Mouse (Mus musculus): ENCODE measurements around the gene Exoc2. TPM values are rescaled to one million over a fixed set of nuclear protein-coding genes. Genes with fewer than 3 reads are reported as not detected.

The Exoc2 gene
- total and polyA plus RNA-seq, 2 experiments from 2014 or later = 13.3 to 15.8 TPM

- no peak for TF ChIP-seq CTCF (IDR thresholded peaks at IDR 0.05; ENCODE audit: low read depth)
- no peak for TF ChIP-seq EP300 (IDR thresholded peaks at IDR 0.05; ENCODE audit: low read depth)
- H3K9me3 ChIP-seq (replicated peaks; ENCODE audit: control insufficient read depth, low read length) = no peaks in the 10 kb centered on the region
- H3K4me1 ChIP-seq (ENCODE audit: control insufficient read depth, insufficient read depth) = no peaks in the 10 kb centered on the region
- H3K27ac ChIP-seq (ENCODE audit: low read depth) = no peak overlapping the region
- H3K9ac ChIP-seq (replicated peaks; ENCODE audit: low read depth, low read length) = no peak overlapping the region
- ATAC-seq (ENCODE audit: insufficient read depth, low read depth) = no peak
- H3K27me3 ChIP-seq (ENCODE audit: control insufficient read depth, insufficient read depth, low read length) = no peaks in the 10 kb centered on the region
- no peak for DNase-seq (ENCODE audit: low spot score)
- WGBS = 73% methylated on average over 1 of the region's 1 CpGs
- peaks cover 37% of the 10 kb centered on the region for H3K36me3 ChIP-seq (replicated peaks; ENCODE audit: control insufficient read depth, insufficient read depth, low read length)
- no peak overlapping the region for H3K4me3 ChIP-seq (ENCODE audit: low read depth, low read length)
- no peak overlapping the region for H3K4me2 ChIP-seq (ENCODE audit: low read depth, low read length)
Measured at GRCm38 (mm10) chr13:30879871-30880270, 94.0 kb downstream of the Exoc2 start.

DNA sequence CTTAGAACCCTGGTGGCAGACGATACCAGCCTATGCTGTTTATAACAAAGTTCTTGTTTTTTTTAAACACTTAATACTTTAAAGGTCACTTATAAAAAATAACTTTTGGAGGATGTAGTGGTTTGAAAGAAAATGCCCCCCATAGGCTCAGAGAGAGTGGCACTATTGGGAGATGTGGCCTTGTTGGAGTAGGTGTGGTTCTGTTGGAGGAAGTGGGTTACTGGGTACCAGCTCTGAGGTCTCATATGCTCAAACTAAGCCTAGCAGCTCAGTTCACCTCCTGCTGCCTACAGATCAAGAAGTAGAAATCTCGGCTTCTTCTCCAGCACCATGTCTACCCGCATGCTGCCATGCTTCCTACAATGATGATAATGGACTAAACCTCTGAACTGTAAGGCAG is 98.1 kb downstream of the Exoc2 start:
- H3K9me3 ChIP-seq (replicated peaks; ENCODE audit: control insufficient read depth, low read length) = no peaks in the 10 kb centered on the region

DNA sequence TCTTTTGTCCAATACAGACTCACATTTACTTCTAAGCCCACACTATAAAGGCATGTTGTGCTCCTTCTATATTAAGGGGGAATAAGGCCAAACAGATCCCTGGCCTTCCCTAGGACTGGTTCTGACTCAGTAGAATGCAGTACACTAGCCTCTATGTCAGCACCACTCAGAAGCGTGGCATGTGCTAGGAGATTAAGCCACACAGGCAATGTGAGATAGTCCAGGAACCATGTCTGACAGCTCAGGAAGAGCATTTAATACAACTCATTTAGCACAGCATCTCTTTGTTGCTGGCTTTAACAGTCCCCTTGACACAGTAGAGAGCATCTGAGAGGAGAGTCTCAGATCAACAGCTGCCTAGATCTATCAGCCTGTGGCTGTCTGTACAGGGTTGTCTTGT is 100.4 kb downstream of the Exoc2 start:
- H3K4me2 ChIP-seq (ENCODE audit: low read depth, low read length) = no peak overlapping the region
- WGBS = 43% methylated on average over 1 of the region's 1 CpGs
- no peak for TF ChIP-seq CTCF (IDR thresholded peaks at IDR 0.05; ENCODE audit: low read depth)
- no peak for TF ChIP-seq EP300 (IDR thresholded peaks at IDR 0.05; ENCODE audit: low read depth)
- DNase-seq (ENCODE audit: low spot score) (peak; percentile 13), ATAC-seq (ENCODE audit: insufficient read depth, low read depth) (peak; percentile 39; the same call in 1 of the 2 replicates)
- no peak overlapping the region for H3K9ac ChIP-seq (replicated peaks; ENCODE audit: low read depth, low read length)
- no peaks in the 10 kb centered on the region for H3K9me3 ChIP-seq (replicated peaks; ENCODE audit: control insufficient read depth, low read length)
- no peak overlapping the region for H3K4me3 ChIP-seq (ENCODE audit: low read depth, low read length)
- H3K4me1 ChIP-seq (ENCODE audit: control insufficient read depth, insufficient read depth) = no peaks in the 10 kb centered on the region
- H3K36me3 ChIP-seq (replicated peaks; ENCODE audit: control insufficient read depth, insufficient read depth, low read length) = peaks cover 49% of the 10 kb centered on the region
- H3K27me3 ChIP-seq (ENCODE audit: control insufficient read depth, insufficient read depth, low read length) = no peaks in the 10 kb centered on the region
- no peak overlapping the region for H3K27ac ChIP-seq (ENCODE audit: low read depth)

More for the DNA sequence above, 98.1 kb downstream of the Exoc2 start:
- Histone ChIP-seq H3K27ac (ENCODE audit: low read depth) (no peak overlapping the region), H3K9ac (replicated peaks; ENCODE audit: low read depth, low read length) (no peak overlapping the region), H3K4me3 (ENCODE audit: low read depth, low read length) (no peak overlapping the region), H3K27me3 (ENCODE audit: control insufficient read depth, insufficient read depth, low read length) (no peaks in the 10 kb centered on the region), H3K4me2 (ENCODE audit: low read depth, low read length) (no peak overlapping the region), H3K4me1 (ENCODE audit: control insufficient read depth, insufficient read depth) (no peaks in the 10 kb centered on the region), H3K36me3 (replicated peaks; ENCODE audit: control insufficient read depth, insufficient read depth, low read length) (peaks cover 40% of the 10 kb centered on the region)
- DNase-seq (ENCODE audit: low spot score) = no peak
- TF ChIP-seq CTCF (IDR thresholded peaks at IDR 0.05; ENCODE audit: low read depth) (no peak), EP300 (IDR thresholded peaks at IDR 0.05; ENCODE audit: low read depth) (no peak)
- no peak for ATAC-seq (ENCODE audit: insufficient read depth, low read depth)
- WGBS = 86% methylated on average over 3 of the region's 3 CpGs

GRCm38 (mm10) chr13:30865486-30865885 is 108.4 kb downstream of the Exoc2 start:
- no peaks in the 10 kb centered on the region for H3K4me1 ChIP-seq (ENCODE audit: control insufficient read depth, insufficient read depth)
- H3K4me2 ChIP-seq (ENCODE audit: low read depth, low read length) = no peak overlapping the region
- no peak overlapping the region for H3K4me3 ChIP-seq (ENCODE audit: low read depth, low read length)
- H3K9ac ChIP-seq (replicated peaks; ENCODE audit: low read depth, low read length) = no peak overlapping the region
- TF ChIP-seq EP300 (IDR thresholded peaks at IDR 0.05; ENCODE audit: low read depth) (no peak), CTCF (IDR thresholded peaks at IDR 0.05; ENCODE audit: low read depth) (no peak)
- no peaks in the 10 kb centered on the region for H3K9me3 ChIP-seq (replicated peaks; ENCODE audit: control insufficient read depth, low read length)
- H3K27me3 ChIP-seq (ENCODE audit: control insufficient read depth, insufficient read depth, low read length) = no peaks in the 10 kb centered on the region
- ATAC-seq (ENCODE audit: insufficient read depth, low read depth) (no peak), DNase-seq (ENCODE audit: low spot score) (no peak)
- peaks cover 41% of the 10 kb centered on the region for H3K36me3 ChIP-seq (replicated peaks; ENCODE audit: control insufficient read depth, insufficient read depth, low read length)
- H3K27ac ChIP-seq (ENCODE audit: low read depth) = no peak overlapping the region

- Histone ChIP-seq H3K9me3 (replicated peaks; ENCODE audit: control insufficient read depth, low read length) (no peaks in the 10 kb centered on the region), H3K4me1 (ENCODE audit: control insufficient read depth, insufficient read depth) (peaks cover 1% of the 10 kb centered on the region; the same call in 1 of the 2 replicates), H3K27ac (ENCODE audit: low read depth) (no peak overlapping the region), H3K27me3 (ENCODE audit: control insufficient read depth, insufficient read depth, low read length) (no peaks in the 10 kb centered on the region), H3K4me3 (ENCODE audit: low read depth, low read length) (no peak overlapping the region), H3K36me3 (replicated peaks; ENCODE audit: control insufficient read depth, insufficient read depth, low read length) (peaks cover 34% of the 10 kb centered on the region), H3K4me2 (ENCODE audit: low read depth, low read length) (no peak overlapping the region), H3K9ac (replicated peaks; ENCODE audit: low read depth, low read length) (no peak overlapping the region)
- ATAC-seq (ENCODE audit: insufficient read depth, low read depth) (no peak), DNase-seq (ENCODE audit: low spot score) (no peak)
- no peak for TF ChIP-seq EP300 (IDR thresholded peaks at IDR 0.05; ENCODE audit: low read depth)
- WGBS = 85% methylated on average over 3 of the region's 3 CpGs
Measured at GRCm38 (mm10) chr13:30864042-30864441, 109.9 kb downstream of the Exoc2 start.

DNA sequence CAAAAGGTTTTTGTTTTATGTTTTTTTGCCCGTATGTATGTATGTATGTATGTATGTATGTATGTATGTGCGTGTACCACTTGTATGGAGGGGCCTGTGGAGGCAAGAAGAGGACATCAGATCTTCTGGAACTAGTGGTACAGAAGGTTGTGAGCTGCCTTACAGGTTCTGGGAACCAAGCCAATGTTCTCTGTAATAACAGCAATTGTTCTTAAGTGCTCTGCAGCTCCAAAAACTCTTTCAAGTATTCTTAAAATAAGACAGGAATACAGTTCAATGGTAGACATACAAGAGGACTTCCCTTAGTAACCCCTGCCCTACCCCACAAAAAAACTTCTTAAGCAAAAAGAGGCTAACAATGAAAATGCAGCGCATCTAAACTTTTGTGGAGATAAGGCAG is 115.5 kb downstream of the Exoc2 start:
- no peak overlapping the region for H3K4me3 ChIP-seq (ENCODE audit: low read depth, low read length)
- no peak overlapping the region for H3K27ac ChIP-seq (ENCODE audit: low read depth)
- H3K4me1 ChIP-seq (ENCODE audit: control insufficient read depth, insufficient read depth) = peaks cover 5% of the 10 kb centered on the region
- TF ChIP-seq CTCF (IDR thresholded peaks at IDR 0.05; ENCODE audit: low read depth) = no peak
- no peak for TF ChIP-seq EP300 (IDR thresholded peaks at IDR 0.05; ENCODE audit: low read depth)
- WGBS = 42% methylated on average over 3 of the region's 3 CpGs
- no peak overlapping the region for H3K4me2 ChIP-seq (ENCODE audit: low read depth, low read length)
- H3K9ac ChIP-seq (replicated peaks; ENCODE audit: low read depth, low read length) = no peak overlapping the region
- peak; percentile 49 for DNase-seq (ENCODE audit: low spot score)
- ATAC-seq (ENCODE audit: insufficient read depth, low read depth) = no peak
- H3K36me3 ChIP-seq (replicated peaks; ENCODE audit: control insufficient read depth, insufficient read depth, low read length) = peaks cover 14% of the 10 kb centered on the region
- H3K27me3 ChIP-seq (ENCODE audit: control insufficient read depth, insufficient read depth, low read length) = no peaks in the 10 kb centered on the region
- no peaks in the 10 kb centered on the region for H3K9me3 ChIP-seq (replicated peaks; ENCODE audit: control insufficient read depth, low read length)
